Mouse (Mus musculus): ENCODE measurements around the gene Chil4.

GRCm38 (mm10) chr3:106221625-106222265 lies 2.4 kb upstream of the Chil4 start:
- TF ChIP-seq CTCF (IDR thresholded peaks at IDR 0.05; ENCODE audit: control insufficient read depth, insufficient read depth, insufficient replicate concordance, low read depth, low read length) (no peak), POLR2A (IDR thresholded peaks at IDR 0.05; ENCODE audit: control insufficient read depth, low read depth, low read length) (no peak)

All from testis, adult 2 months (tissue).